Mouse (Mus musculus) spleen, adult 2 months (tissue): ENCODE results near the gene Smim17.

Source experiments
- CTCF ChIP-seq: fragments of 200-500 bp; IDR thresholded peaks from 2 replicates; pipeline ENCODE4 v1.5.1; 2011; ENCODE audit warnings: mild to moderate bottlenecking, inconsistent platforms; ENCODE audit not compliant: insufficient read depth, insufficient read length, insufficient replicate concordance; ENCODE audit errors: extremely low read depth
- POLR2A ChIP-seq: fragments of 200-500 bp; IDR thresholded peaks from 2 replicates; pipeline ENCODE4 v1.6.1; 2011; ENCODE audit warnings: low read depth, low read length, inconsistent platforms

- TF ChIP-seq CTCF: no peak
- no peak for TF ChIP-seq POLR2A
These were observed 16.3 kb downstream of the Smim17 start for GRCm38 (mm10) chr7:6414626-6415441.
